Mouse (Mus musculus) cerebellum, postnatal 36 days (tissue): ENCODE data around the gene Gar1.

Experiments
- DNase-seq, 2 experiments: peaks; one replicate each; pipeline ENCODE4 v3.0.0; 2021 to 2022; ENCODE audit warnings: mixed read lengths in 2 of 2

Gar1 gene

DNA sequence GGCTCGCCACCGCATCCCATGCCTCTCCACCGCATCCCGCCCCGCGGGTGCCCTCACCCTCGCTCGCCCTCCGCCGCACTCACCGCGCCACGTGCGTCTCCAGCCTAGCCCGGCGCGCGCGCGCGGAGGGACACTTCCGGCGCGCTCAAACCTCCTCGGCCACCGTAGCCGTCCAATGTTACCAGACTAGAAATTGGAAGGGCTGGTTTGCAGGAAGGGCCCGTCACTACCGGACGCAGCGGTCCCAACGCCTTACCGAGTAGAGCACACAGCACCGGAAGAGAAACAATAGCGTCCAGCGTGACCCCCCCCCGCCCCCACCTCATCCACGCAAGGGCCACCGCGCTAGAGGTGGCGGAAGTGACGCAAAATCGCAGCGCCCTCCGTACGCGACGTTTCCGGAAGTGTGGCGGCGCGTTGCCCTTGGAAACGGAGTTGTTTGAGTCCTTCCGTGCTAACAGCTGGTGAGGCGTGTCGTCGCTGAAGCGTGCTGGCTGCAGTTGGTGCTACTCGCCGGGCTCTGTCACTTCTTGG lies at the start of gene Gar1:
Gene Gar1, minus strand, starts transcription at position 362 of the 534 bp plus-strand sequence.
- peak; percentile 95 to 97 for DNase-seq

DNA sequence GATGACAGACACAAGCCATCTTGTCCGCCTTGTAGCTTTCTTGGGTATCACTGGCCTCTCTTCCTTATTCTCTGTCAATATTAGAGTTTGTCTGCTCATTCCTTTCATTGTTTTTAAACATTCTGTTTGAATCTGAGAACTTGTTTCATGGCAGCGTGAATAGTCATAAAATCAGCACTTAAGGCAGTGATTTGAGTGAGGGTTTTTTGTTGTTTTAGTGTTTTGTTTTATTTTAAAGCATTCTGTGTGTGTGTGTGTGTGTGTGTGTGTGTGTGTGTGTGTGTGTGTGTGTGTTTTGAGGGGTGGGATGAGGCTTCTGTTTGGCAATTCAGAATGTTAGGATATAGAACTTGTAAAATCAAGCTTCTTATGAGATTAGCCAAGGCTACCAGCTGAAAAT lies 48.7 kb upstream of the Gar1 start:
- DNase-seq: no peak

DNA sequence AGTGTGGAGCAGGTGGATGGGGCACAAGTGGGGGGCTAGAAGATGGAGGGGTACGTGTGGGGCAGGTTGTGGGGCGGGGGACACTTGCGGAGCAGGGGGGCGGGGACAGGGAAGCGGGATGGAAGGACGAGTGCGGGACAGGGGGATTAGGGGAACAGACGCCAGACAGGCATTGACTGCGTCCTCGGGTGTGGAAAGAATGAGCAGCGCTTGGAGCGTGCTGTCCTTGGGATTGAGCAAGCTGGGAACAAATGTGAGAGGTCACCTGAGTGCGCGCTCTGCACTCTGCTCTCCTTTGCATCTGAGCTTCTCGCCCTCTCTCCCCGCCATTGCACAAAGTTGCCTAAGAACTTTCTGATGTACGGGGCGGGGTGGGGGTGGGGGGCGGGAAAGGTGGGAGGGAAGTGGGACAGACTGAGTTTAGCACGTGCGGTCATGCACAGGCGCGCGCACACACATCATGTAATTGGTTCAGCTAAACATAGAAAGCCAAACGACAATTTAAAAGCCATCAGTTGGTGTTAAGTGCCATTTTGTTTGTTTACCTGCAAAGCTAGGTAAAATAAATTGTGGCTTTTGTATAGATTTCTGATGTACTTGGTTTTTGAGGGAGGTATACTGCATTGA lies 48.0 kb upstream of the Gar1 start:
- no peak for DNase-seq

DNA sequence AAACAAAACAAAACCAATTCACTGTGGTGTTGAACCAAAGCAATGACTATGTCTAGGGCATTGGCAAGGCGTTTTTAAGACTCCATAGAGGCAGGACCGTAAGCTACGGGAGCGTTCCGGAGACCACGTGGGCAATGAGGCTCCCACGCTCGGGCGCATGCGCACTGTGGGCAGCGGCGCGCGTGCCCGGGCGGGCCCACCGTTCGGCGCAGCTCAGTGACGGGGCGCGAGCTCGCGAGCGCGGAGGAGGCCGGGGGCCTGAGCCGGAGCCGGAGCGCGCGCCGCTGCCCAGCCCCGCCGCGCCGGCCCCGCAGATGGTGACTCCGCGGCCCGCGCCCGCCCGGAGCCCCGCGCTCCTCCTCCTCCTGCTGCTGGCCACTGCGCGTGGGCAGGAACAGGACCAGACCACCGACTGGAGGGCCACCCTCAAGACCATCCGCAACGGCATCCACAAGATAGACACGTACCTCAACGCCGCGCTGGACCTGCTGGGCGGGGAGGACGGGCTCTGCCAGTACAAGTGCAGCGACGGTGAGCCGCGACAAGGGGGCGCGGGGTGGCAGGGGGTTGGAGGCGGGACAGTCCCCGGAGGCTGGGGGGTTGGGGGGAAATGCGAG lies 47.3 kb upstream of the Gar1 start, which contains the start of gene Pla2g12a:
Gene Pla2g12a, plus strand, starts transcription at position 202 of the 617 bp plus-strand sequence.
- DNase-seq: peak; percentile 90 to 94

DNA sequence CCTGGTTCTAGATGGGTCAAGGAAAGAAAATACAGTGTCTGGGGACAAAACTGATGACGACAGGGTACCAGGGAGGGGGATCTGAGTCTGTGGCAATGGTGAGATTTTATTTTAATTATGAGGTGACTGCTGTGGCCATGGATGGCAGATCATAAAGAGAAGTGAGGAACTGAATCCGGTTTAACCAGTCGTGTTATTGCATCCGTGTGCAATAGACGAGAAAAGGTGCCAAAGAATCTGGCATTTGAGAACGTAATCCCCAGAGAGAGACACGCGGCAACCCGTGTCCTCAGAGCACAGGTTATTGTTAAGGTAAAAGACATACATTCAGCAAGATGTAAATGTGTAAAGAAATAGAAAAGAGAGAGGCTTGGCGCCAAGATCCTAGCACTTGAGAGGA lies 46.1 kb upstream of the Gar1 start:
- no peak for DNase-seq

DNA sequence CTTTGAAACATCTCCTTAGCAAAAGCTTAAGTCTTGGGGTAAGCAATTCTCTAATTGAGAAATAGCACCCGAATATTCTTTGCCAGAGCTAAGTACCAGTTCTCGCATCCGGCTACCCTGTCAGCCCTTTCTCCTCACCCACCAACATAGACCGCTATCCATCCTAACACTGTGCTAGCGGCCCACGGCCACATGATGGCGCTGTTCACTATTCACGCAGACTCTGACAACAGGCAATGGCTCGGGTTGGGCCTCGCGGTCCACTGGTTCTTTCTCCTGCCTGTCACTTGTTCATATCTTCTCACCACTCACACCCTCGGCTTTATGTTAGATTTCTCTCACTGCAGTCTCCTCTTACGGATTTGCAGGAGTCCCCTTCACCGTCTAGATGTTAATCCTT lies 32.5 kb upstream of the Gar1 start:
- DNase-seq: peak; percentile 53 to 55

DNA sequence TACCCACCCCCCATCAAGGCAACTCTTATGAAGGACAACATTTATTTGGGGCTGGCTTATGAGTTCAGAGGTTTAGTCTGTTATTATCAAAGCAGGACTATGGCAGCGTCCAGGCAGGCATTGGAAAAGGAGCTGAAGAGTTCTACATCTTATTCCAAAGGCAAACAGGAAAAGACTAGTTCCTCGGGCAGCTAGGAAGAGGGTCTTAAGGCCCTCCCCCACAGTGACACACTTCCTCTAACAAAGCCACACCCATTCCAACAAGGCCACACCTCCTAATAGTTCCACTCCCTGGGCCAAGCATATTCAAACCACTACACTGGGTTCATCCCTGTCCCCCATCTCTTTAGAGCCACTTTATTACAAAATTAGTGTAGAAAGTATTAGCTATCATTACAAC lies 31.4 kb upstream of the Gar1 start:
- no peak for DNase-seq

DNA sequence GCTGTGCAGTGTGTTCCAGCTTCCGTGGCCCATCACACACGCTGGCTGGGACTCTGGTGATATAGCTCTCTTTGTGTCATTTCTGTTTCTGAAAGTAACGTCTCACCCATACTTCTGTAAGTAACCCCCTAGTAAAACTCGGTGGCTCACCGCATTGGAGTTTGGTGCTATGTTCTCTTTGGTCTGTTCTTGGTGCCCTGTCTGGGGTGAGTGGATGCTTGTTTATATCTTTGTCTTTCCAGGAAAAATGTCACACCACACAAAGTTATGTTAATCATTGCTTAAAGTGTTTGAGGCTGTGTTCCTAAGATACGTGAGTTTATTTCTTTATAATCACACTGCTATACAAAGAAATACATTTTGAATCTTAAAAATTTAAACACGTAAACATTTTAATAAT lies 15.7 kb upstream of the Gar1 start:
- no peak for DNase-seq

DNA sequence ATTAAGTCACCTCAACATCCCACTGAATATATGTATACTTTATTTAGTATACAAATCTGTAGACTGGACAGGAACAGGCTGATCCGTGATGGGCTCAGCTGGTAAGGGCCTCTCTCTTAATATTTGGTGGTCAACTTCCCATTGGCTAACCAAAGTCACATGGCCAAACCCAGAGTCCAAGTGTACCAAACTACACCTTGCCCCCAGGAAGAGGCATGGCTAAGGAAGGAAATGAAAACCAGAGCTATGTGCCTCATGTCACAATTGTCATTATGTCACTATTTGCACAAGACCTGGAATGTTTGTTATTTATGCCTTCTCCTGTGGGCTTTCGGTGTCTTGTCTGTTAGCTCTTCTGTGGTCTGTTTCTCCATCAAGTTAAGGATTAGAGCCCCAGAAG lies 14.7 kb upstream of the Gar1 start:
- DNase-seq: no peak

DNA sequence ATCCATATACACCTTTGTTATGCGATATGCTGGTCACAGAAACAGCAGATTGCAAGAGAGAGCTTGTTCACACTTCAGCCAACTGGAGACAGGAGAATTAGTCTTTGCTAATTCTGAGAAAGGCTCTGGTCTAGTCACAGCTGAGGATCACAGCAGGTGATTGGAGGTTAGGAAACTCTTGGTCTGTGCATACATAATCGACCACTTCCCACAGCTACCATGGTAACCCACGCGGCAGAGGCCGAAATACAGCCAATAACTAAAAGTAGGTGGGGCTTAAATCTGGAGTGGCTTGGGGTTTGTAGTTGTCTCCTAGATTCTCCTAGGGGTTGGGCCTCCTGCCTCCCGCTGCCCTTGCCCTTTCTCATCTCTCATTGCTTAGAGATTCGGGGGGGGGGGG lies 6.8 kb upstream of the Gar1 start:
- DNase-seq: no peak

DNA sequence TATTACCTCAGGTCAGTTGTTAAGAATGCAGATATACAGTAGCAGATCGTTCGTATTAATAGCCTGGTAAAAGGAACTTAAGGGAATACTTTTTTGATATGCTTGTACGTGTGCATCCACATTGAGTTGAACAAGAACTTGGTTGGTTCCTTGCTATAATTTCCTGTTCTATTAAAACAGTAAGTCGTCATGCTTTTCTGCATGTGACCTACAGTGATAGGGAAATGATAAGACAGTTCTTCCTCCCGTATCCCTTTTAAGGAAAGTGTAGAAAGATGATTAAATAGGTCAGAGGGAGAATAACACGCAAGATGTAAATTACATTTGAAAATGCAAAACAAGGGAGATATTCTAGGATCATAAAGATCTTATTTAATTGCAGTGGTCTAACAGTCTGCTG lies 5.8 kb upstream of the Gar1 start:
- no peak for DNase-seq

DNA sequence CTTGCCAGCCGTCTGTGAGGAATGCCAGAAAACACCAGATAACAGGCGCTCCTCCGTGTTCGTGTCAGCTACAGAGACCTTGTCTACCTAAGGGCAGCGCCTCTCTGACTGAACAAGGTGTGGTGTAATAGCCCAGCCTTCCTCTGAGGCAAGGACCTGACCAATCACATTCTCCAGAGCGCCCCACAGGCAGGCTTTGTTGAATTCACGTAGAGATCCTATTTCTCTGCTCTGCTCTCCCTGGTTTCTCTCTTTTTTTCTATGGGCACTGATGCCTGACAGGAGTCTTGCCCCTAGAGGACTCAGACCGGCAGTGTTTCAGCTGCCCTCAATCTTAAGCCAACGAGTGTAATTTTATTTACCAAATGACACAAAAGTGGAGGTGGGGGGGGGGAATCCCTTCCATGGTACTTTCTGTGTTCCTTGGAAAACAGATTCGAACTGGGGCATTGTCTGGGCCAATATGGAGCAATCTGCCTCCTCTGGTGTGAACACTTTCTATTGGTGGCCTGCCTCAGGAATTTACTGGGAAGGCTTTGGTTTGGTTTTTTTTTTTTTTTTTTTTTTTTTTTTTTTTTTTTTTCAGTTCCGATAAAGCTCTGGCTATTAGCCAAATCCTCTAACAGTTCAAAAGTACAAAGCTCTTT lies 5.0 kb upstream of the Gar1 start:
- no peak for DNase-seq

DNA sequence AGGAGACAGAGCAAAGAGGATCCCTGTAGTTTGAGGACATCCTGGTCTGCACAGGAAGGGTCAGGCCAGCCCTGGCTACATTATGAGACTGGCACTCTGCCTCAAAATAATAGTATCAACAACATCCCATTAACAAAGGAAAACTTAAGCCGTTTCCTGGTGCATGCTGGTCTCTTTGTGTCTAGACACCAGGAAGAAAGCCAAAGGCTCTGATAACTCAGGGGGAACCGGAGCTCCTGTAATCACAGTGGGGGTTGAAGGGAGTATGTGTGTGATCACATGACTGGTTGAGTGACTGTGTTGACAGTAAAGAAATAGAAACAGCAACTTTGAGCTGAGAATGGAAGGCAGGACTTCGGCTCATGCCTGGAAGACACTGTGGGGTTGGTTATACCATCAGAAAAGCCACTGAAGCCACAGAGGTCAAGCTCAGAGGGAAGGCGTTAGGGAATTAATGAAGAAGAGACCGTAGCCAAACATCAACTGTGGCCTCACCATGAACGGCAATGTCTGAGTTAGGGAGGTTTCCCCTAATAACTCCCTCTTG lies 4.3 kb upstream of the Gar1 start, which contains the start of gene Cfi:
Gene Cfi, plus strand, starts transcription at position 497 of the 547 bp plus-strand sequence.
- DNase-seq: no peak

DNA sequence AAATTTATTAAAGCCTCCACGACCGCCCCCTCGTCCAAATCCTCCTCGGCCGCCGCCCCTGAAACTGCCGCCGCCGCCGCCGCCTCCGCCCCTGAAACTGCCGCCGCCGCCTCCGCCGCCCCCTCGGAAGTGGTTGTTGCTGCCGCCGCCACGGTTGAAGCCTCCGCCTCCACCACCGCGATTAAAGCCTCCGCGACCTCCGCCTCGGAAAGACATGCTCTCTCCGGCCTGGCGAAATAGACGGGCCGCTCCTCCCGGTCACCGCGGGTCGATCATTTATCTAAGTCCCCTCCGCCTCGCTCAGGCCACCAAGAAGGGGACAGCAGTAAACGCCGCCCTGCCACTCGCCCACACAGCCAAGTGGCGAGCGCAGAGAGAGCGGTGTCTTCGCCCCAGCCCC lies 570 bp downstream of the Gar1 start:
- no peak for DNase-seq

DNA sequence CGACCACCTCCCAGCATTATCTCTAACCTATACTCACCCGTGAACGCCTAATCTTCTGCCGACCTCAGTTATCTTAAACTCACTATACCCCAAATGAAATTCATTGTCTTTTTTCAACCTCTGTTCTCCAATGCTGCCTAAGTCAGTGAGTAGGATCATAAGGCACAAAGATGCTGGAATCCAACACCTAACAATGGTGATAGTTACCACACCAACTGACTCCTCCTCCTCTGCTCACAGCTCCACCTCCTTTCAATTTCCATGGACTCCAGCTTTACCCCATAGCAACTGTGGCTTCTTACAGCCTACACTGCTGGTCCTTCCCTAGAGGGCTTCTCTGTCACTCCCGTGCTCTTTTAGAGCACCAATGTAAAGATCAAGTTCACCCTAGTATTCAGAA lies 3.5 kb downstream of the Gar1 start:
- DNase-seq: no peak

DNA sequence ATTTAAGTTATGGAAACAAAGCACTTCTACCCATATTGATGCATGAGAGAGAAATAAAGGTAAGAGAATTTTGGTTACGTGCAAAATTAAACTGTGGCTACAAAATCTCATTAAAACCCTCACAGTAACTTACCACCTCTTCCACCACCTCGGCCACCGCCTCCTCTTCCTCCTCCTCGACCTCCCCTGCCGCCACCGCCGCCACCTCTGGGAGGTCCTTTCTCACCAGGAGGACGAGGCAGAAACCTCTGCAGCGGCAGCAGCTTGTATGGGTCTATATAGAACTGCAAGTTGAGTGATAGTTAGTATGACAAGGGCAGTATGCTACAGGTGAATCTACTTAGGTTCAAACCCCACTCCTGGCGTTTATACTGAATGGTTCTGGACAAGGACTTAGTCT lies 4.5 kb downstream of the Gar1 start:
- DNase-seq: no peak

DNA sequence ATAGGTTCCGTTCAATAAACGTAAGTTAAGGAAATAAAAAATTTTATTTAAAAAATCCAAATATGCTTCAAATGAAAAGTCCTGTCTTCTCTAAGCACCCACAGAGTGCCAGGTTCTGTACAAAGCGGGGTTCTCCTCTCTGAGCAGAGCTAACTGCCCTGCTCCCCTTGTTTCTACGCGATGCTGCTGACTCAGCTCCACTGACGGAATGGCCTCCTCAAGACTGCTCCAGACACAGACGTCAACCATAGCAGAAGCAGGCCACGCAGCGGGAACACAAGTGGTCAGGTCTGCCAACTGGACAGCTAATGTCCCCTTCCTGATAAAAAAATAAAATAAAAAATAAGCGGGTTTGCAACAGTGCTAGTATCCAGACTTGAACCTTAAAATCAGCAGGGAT lies 6.3 kb downstream of the Gar1 start:
- DNase-seq: no peak

DNA sequence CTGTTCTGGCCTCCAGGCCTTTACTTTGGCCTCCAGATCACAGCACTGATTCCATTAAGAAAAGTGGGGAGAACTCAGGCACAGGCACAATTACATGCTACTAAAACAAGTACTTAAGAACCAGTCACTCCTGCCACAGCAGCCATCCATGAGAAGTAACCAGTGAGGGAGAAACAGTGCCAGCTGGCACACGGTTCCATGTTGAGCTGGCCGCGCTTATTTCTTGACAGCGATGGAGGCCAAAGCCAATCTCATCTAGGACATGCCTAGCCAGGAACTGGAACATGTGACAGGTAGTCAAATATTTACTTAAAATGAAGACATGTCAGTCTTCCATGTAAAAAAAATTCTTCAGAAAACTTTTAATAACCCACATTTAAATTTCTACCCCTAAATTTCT lies 7.0 kb downstream of the Gar1 start:
- no peak for DNase-seq

DNA sequence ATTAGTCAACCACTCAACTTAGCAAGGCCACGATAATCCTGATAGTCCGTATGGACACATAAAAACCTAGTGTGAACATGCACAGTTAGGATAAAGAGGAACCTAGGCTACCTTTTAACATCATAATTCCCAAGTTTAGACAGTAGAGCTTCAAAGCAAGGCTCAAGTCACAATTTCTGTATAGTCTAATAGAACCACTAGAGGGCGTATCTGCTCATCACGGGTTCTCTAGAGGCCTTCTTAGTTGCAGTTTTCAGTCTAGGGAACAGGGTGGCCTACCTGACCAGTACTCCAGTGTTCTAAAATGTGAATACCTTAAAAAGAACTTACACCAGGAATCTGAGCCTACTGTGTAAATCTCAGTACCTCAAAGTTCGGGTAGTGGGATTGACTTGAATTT lies 7.9 kb downstream of the Gar1 start:
- no peak for DNase-seq

DNA sequence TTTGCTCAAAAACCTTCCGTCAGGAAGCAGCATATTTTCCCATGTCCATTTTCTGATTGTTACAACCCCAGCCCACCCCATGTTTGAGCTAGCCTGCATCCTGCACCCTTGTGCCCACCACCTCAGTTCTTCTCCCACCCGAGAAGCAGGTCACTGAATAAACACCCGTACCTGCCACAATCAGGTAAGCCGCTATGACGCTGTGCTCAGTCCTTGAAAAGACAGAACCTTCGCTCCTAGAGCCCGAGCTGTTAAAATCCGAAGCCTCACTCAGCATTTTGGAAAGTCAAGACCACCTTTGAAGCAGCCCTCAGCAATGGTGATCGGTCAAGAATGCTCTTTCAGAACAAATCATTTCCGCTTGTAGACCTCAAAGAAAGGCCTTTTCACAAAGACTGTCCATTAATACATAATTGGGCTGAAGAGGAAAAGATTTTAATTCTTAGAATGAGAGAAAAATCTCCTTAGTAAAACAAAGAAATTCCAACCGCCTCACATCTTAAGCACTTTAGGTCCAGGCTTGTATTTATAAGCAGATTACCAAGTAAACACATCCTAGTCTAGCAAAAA lies 8.9 kb downstream of the Gar1 start, which contains the start of gene Rrh:
Gene Rrh, minus strand, starts transcription at position 382 of the 570 bp plus-strand sequence.
- DNase-seq: no peak

DNA sequence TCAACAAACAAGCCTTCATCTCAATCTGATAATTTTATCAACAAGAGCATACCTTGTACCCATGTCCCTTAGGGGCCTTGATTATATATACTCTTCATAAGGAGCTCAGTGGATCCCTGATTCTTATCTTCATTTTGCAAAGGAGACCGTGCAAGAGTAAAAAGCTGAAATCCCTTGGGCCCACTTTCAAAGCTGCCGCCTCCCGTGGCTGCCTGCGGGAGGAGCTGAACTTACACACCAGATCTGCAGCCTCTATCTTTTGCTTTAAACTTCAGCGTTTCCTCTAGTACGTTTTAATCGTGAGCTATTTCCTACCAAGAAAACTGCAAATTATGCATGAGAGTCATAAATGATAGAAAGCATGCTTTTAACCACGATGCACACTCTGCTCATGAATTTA lies 9.5 kb downstream of the Gar1 start:
- no peak for DNase-seq

DNA sequence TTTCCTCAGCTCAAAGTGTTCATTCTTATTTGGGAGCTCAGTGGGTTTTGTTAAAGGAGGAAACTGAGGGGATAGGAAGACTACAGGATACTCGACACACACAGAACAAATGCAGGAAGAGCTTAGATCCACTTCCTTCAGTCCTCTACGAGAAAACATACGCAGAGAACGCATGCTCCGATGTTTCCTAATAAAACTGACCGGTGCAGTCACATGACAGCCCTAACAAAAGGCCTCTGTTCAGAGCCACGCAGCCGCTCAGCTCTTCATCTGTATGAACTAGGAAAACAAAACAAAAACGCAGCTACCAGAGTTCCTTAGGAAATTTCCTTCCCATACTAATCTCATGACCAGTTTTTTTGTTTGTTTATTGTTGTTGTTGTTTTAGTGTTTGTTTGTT lies 10.3 kb downstream of the Gar1 start:
- no peak for DNase-seq

DNA sequence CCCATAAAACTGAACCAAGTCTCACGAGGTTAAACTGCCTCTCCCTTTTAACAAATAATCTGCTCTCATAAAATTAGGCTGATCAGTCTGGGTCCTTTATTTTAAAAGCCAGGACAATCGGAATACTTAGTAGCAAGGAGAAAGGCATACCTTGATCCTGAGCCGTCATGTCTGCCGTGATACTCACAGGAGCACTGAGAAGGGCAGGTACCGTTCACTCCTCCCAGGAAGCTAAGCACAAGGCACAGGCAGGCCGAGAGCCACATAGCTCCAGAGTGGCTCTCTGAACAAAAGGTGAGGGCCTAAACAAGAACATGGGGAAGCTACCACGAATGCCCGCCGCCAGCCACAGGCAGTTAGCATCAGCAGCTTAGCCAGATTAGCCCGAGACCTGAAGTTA lies 27.4 kb downstream of the Gar1 start, which contains the start of gene Lrit3:
Gene Lrit3, minus strand, starts transcription at position 266 of the 400 bp plus-strand sequence.
- DNase-seq: no peak
